Mouse (Mus musculus): ENCODE data around the gene P2rx1. TPM values are rescaled to one million over a fixed set of nuclear protein-coding genes. Genes with fewer than 3 reads are reported as not detected.

Gene P2rx1
- polyA plus RNA-seq, 1 experiment: 0.49 TPM

- no peak for TF ChIP-seq POLR2A (IDR thresholded peaks at IDR 0.05; ENCODE audit: borderline replicate concordance, extremely low read depth, insufficient read depth, insufficient read length, poor library complexity, severe bottlenecking)
- TF ChIP-seq CTCF (IDR thresholded peaks at IDR 0.05; ENCODE audit: borderline replicate concordance, extremely low read depth, insufficient read depth, insufficient read length): no peak
- DNase-seq (ENCODE audit: low read depth): no peak
These were observed 37.6 kb upstream of the P2rx1 start, which contains the start of gene Atp2a3 for GRCm38 (mm10) chr11:72961072-72961980. Gene Atp2a3, plus strand, starts transcription at chr11:72961169.

- DNase-seq (ENCODE audit: low read depth): no peak
- no peak for TF ChIP-seq POLR2A (IDR thresholded peaks at IDR 0.05; ENCODE audit: borderline replicate concordance, extremely low read depth, insufficient read depth, insufficient read length, poor library complexity, severe bottlenecking)
- no peak for TF ChIP-seq CTCF (IDR thresholded peaks at IDR 0.05; ENCODE audit: borderline replicate concordance, extremely low read depth, insufficient read depth, insufficient read length)
These were observed 36.5 kb upstream of the P2rx1 start for GRCm38 (mm10) chr11:72962378-72962777.

- TF ChIP-seq POLR2A (IDR thresholded peaks at IDR 0.05; ENCODE audit: borderline replicate concordance, extremely low read depth, insufficient read depth, insufficient read length, poor library complexity, severe bottlenecking) (no peak), CTCF (IDR thresholded peaks at IDR 0.05; ENCODE audit: borderline replicate concordance, extremely low read depth, insufficient read depth, insufficient read length) (no peak)
- DNase-seq (ENCODE audit: low read depth): no peak
These were observed 35.7 kb upstream of the P2rx1 start for GRCm38 (mm10) chr11:72963058-72963788.

GRCm38 (mm10) chr11:72963789-72964294 is 35.1 kb upstream of the P2rx1 start:
- no peak for DNase-seq (ENCODE audit: low read depth)
- no peak for TF ChIP-seq POLR2A (IDR thresholded peaks at IDR 0.05; ENCODE audit: borderline replicate concordance, extremely low read depth, insufficient read depth, insufficient read length, poor library complexity, severe bottlenecking)
- no peak for TF ChIP-seq CTCF (IDR thresholded peaks at IDR 0.05; ENCODE audit: borderline replicate concordance, extremely low read depth, insufficient read depth, insufficient read length)

GRCm38 (mm10) chr11:72974995-72975503 is 23.9 kb upstream of the P2rx1 start:
- DNase-seq (ENCODE audit: low read depth): no peak
- no peak for TF ChIP-seq POLR2A (IDR thresholded peaks at IDR 0.05; ENCODE audit: borderline replicate concordance, extremely low read depth, insufficient read depth, insufficient read length, poor library complexity, severe bottlenecking)
- TF ChIP-seq CTCF (IDR thresholded peaks at IDR 0.05; ENCODE audit: borderline replicate concordance, extremely low read depth, insufficient read depth, insufficient read length): no peak

- TF ChIP-seq CTCF (IDR thresholded peaks at IDR 0.05; ENCODE audit: borderline replicate concordance, extremely low read depth, insufficient read depth, insufficient read length) (no peak), POLR2A (IDR thresholded peaks at IDR 0.05; ENCODE audit: borderline replicate concordance, extremely low read depth, insufficient read depth, insufficient read length, poor library complexity, severe bottlenecking) (no peak)
- DNase-seq (ENCODE audit: low read depth): no peak
These were observed 16.4 kb upstream of the P2rx1 start for GRCm38 (mm10) chr11:72982516-72982915.

GRCm38 (mm10) chr11:72983283-72983682 is 15.6 kb upstream of the P2rx1 start:
- TF ChIP-seq CTCF (IDR thresholded peaks at IDR 0.05; ENCODE audit: borderline replicate concordance, extremely low read depth, insufficient read depth, insufficient read length) (peak; percentile 14; the same call in 1 of the 2 replicates), POLR2A (IDR thresholded peaks at IDR 0.05; ENCODE audit: borderline replicate concordance, extremely low read depth, insufficient read depth, insufficient read length, poor library complexity, severe bottlenecking) (no peak)
- no peak for DNase-seq (ENCODE audit: low read depth)

GRCm38 (mm10) chr11:72986745-72987144 is 12.2 kb upstream of the P2rx1 start:
- no peak for TF ChIP-seq CTCF (IDR thresholded peaks at IDR 0.05; ENCODE audit: borderline replicate concordance, extremely low read depth, insufficient read depth, insufficient read length)
- no peak for TF ChIP-seq POLR2A (IDR thresholded peaks at IDR 0.05; ENCODE audit: borderline replicate concordance, extremely low read depth, insufficient read depth, insufficient read length, poor library complexity, severe bottlenecking)
- no peak for DNase-seq (ENCODE audit: low read depth)

- TF ChIP-seq CTCF (IDR thresholded peaks at IDR 0.05; ENCODE audit: borderline replicate concordance, extremely low read depth, insufficient read depth, insufficient read length): no peak
- TF ChIP-seq POLR2A (IDR thresholded peaks at IDR 0.05; ENCODE audit: borderline replicate concordance, extremely low read depth, insufficient read depth, insufficient read length, poor library complexity, severe bottlenecking): no peak
- no peak for DNase-seq (ENCODE audit: low read depth)
These were observed 11.7 kb upstream of the P2rx1 start for GRCm38 (mm10) chr11:72987234-72987633.

GRCm38 (mm10) chr11:72987807-72988206 is 11.1 kb upstream of the P2rx1 start:
- no peak for TF ChIP-seq POLR2A (IDR thresholded peaks at IDR 0.05; ENCODE audit: borderline replicate concordance, extremely low read depth, insufficient read depth, insufficient read length, poor library complexity, severe bottlenecking)
- no peak for TF ChIP-seq CTCF (IDR thresholded peaks at IDR 0.05; ENCODE audit: borderline replicate concordance, extremely low read depth, insufficient read depth, insufficient read length)
- DNase-seq (ENCODE audit: low read depth): no peak

- TF ChIP-seq CTCF (IDR thresholded peaks at IDR 0.05; ENCODE audit: borderline replicate concordance, extremely low read depth, insufficient read depth, insufficient read length) (no peak), POLR2A (IDR thresholded peaks at IDR 0.05; ENCODE audit: borderline replicate concordance, extremely low read depth, insufficient read depth, insufficient read length, poor library complexity, severe bottlenecking) (no peak)
- no peak for DNase-seq (ENCODE audit: low read depth)
These were observed 9.9 kb upstream of the P2rx1 start for GRCm38 (mm10) chr11:72989044-72989443.
